Mouse (Mus musculus) layer of hippocampus, postnatal 14 days (tissue): ENCODE data around the gene Cycs. TPM values are rescaled to one million over a fixed set of nuclear protein-coding genes. Genes with fewer than 3 reads are reported as not detected.

Experiments
- DNase-seq, 2 experiments: peaks; one replicate each; pipeline ENCODE4 v3.0.0; 2021 to 2022; ENCODE audit warnings: low spot score in 2 of 2, mixed read lengths in 1 of 2
- microRNA-seq, 2 experiments: library from miRNA; unstranded; fragments of <30 nt; microRNA quantifications; one replicate each; pipeline ENCODE4 v1.2.0; 2021
- total RNA-seq, 2 experiments: library from RNA; stranded (reverse); gene quantifications; 2 replicates each; pipeline ENCODE4 v1.2.3; 2021

Cycs gene
- total RNA-seq, 2 experiments from 2014 or later = 52.0 to 53.4 TPM

DNA sequence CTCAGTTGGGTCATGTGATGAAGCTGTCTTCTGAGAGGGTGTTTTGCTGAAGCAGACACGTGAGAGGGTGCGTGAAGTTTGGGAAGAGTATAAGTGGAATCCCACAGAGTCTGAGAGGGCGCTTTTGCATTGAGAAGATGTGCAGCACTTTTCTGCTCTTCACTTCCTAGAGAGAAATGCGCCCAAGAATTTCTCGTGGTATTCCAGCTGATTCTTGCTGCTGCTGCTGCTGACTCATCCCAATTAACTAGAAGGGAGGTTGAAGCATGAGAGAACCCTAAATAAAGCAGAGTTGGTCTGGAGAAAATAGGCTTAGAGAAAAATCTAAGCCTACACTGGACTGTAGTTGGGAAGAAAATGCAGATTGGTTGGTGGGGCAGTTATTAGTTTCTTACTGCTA lies 17.3 kb downstream of the Cycs start:
- no peak for DNase-seq

DNA sequence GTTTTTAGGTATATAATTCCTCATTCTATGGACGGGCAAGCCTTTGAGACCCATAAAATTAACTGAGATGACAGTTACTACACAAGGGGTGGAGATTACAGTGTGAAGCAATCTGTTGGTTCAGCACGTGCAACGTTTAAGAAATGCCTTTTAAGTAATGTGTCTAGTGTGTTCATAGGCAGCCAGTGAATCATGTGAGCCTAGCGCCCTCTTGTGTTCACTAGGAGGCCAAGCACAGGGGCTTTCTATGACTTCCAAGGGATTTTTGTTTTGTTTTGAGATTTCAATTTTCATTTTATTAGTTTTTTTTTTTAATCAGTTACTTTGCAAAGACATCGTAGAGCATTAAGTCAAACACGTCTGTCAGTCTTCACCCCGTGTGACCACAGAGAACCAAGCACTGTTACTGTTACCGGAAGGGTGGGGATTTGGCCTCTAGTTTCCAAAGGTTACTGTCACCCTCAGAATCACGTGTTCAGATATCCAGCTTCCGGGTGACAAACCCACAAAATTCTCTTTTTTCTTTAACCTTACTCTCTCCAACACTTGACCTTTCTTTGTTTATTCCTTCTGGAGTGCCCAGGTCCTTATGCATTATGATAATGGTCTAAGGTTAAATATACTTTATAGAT lies 20.8 kb downstream of the Cycs start:
- peak in 1 of 2 experiments; percentile 40 for DNase-seq

DNA sequence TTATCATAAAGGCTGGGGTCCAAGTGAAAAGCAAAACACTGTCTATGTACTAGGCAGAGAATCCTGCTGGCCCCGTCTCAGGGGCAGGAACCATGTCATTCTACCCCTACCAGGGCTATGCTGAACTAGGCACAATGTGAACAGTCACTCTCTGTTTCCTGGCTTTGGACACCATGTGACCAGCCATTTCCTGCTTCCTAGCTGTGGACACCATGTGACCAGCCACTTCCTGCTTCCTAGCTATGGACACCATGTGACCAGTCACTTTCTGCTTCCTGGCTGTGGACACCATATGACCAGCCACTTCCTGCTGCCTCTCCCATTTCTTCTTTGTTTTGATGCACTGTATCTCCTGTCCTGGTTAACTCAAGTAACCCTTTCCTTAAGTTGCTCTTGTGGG lies 23.8 kb downstream of the Cycs start:
- no peak for DNase-seq

DNA sequence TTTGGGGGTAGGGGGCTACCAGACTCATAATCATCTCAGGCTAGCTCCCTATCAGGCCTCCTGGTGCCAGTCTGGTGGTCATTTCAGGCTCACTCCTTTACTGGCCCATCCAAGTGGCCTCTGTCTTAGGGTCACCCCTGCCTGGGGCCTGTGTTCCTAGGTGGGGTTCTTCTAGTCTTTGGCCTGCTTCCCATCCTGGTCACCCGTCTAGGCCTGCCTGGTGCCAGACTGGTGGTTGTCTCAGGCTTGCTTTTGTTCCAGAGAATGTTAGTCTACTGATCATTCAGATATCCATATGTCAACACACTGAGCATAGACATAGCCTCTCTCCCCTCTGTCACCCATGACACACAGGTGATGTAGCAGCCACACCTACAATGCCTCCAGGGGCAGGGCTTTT lies 26.7 kb downstream of the Cycs start:
- DNase-seq = no peak

DNA sequence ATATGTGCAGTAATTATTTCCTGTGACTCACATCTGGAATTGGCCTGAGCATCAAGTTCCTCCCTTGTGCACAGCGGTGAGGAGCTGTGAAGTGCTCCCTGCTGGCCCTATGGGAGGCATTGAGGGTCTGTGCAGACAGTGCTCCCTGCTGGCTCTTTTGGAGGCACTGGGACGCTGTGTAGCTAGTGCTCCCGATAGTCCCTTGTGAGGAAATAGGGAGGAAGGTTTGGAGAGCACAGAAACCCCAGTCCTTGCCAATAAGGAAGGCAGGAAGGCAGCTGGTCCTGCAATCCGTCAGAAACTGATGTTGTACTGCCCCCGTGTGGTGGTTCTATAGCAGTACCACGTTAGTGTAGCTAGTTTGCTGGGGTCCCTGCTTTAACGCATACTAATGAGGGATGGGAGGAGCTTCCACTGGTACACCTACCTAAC lies 29.9 kb downstream of the Cycs start:
- DNase-seq = peak; percentile 67 to 77

DNA sequence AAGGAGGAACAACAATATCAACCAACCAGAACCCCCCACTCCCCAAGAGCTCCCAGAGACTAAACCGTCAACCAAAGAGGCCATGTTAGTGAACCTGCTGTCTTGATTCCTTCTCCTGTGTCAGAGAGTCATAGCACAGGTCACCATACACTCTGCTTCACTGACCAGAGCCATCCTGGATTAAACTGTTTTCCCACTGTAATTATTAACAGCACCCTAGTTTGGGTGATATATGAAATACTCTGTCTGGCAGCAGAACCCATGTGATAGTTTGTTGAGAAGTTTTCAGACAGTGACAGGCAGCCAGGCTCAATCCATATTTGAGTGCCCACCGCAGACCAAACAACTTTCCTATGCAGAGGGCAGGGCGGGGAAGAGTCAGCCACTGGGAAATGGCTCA lies 31.0 kb downstream of the Cycs start:
- DNase-seq = no peak

DNA sequence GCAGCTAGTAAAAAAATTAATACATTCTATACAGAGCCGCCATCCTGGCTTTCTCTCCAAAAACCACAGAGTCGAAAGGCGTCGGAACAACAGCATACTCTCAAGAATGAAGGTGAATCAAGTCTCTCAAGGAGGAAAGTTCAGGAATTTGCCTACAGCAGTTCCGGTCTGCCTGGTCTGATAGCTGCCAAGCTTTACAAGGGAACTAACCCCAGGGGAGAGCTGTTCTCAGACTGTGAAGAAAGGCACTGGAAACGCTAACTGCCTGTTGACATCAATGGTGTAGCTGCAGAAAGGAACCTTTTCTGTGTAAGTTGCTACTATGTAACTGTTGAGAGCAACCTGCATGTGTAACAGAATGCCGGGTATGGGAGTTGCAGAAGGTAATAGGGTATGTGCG lies 34.4 kb downstream of the Cycs start:
- DNase-seq = no peak

DNA sequence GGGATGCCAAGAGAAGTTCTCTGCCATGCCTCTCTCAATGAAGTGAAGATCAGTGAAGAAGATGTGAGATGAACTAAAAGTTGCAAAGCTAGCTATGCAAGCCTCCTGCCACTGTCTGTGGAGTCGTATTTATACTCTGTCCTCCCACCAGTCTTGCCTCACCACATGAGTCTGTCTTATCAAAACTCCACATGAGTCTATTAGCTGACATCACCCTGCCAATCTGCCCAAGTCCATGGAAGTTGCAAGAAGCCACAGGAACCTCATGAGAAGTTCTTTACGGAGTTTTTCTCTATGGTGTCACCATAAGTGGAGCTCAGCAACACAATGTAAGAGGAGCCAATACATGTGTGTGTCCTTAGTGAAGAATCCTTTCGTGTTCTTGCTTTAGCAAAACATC lies 35.3 kb downstream of the Cycs start:
- no peak for DNase-seq

DNA sequence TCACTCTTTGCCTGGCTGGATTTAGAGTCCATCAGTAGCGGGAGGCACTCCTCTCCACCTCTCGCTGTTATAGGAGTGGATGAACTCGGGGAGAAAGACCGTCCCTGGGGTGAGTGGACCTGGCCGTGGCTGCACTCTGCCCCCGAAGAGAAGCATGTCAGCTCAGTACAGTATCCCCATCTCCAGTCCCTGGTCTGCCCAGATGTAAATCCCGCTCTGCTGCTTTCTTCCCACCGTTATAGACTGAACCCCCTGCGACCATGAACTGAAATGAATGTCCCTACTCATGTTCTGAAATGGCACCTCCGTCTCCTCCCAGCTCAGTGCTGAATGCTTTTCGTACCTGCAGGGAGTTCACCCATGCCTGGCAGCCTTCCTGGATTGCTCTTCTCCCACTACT lies 37.1 kb downstream of the Cycs start:
- no peak for DNase-seq

DNA sequence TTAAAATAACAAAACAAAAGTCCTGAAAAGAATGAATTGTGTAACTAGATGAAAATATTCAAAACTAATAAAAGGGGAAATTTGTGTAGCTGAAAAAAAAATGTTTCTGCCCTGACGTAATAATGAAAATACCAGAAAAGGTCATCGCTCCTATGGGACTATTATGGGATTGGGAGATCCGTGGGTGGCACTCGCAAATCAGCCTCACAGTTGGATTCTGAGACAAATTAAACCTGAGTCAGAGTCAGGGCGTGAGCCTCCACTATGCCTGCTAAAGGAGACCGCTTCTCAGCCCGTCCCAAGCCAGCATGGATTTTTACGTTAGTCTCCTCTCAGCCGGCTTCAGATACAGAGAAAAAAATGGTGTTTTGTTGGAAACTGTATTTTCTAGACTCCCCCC lies 38.9 kb downstream of the Cycs start:
- no peak for DNase-seq

DNA sequence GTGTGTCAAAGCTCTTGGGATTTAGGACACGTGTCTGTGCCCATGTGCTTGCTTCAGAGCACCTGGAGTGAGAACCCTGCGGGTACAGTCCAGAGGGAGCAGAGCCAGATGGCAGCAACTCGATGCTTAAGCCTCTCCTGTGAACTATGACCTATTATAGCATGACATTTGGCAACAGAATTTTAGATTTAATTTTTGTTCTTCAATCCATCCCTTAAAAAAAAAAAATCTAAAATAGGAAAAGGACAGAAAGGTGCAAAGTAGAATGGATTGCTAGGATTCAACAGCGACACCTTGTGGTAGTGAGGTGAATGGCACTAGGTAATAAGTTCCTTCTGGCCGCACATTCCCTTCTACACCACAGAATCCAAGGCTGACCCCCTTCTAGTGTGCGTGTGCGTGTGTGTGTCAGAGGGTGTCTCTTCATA lies 39.7 kb downstream of the Cycs start:
- peak; percentile 71 to 81 for DNase-seq

DNA sequence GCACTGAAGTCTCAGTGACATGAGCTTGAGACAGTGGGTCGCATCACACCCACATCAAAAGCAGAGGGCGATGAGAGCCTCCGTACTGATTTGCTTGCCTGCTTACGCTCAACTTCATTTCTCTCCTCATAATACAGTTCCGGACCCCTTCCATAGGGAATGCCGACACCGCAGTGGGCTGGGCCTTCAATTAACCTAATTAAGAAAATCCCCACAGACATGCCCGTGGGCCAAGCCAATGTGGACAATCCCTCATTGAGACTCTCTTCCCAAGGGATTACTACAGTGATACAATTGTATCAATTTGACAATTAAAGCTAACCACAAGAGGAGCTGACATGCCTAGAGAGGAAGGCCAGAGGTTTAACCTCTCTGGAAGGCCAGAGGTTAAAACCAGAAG lies 40.5 kb downstream of the Cycs start:
- no peak for DNase-seq

DNA sequence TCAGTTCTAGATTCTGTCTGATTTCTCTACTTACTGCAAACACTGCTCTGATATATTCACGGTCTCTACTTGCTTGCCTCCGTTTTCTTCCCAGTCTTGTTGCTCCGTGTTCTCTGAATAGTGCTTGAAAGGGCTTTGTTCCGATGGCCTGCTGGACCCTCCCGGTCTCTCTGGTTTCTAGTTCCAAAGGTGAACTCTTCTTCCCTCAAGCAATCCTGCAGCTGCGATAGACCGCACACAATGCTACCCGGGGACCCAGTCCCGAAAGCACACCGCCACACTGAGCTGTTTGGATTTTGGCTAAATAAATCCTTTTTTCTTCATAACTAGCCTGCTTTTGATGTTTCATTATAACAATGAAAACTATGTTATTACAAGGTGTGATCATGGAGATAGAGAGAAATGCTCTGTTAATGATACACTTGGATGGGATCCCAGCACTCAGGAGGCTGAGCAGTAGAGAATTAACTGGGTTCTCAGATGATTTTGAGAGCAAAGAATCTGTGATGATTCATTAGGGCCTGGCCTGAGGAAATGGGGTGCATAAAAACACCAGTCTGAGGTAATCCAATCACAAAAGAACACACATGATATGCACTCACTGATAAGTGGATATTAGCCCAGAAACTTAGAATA lies 42.0 kb downstream of the Cycs start:
- DNase-seq = no peak

DNA sequence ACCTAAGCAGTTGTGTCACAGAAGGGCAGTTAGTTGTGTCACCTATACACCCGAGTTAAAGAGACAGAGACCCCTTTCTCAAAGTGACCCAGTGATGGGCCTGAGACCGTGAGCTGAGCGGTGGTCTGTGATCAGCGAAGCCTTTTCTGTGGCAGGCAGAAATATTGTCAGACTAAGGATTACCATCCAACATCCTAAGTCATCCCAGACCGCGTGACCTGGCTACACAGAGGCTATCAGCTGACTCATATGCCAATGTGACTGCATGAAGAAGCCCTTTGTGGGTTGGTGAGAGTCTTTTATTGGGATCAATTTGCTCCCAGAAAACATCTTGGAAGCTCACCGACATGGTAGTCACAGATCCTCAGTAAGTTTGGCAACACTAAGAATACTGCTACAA lies 43.6 kb downstream of the Cycs start:
- no peak for DNase-seq

DNA sequence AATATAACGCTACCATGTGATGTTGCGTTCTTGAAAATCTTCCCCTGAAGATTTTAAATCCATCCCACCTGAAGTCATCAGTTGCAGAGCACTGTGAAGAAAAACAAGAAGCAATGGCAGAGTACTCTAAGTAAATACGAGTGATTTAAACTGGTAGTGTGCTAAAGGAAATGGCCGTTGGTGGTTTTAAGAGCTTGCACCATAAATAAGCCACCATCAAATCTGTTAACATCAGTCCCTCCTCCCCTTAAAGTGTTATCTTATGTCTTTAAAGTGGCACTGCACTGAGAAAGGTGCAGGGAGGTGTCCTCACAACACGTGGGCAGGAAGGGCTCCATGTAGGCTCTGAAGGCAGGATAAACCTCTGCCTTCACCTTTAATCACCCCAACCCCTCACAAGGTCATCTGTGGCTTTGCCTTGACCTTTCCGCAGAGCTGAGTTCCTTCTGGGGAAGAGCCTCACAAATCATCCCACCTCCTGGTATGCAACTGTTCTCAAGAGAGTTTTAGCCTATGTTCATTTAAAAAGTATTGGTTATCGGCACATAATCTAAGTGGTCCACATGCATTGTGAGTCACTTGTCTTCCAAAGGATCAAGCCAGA lies 44.7 kb downstream of the Cycs start:
- no peak for DNase-seq

DNA sequence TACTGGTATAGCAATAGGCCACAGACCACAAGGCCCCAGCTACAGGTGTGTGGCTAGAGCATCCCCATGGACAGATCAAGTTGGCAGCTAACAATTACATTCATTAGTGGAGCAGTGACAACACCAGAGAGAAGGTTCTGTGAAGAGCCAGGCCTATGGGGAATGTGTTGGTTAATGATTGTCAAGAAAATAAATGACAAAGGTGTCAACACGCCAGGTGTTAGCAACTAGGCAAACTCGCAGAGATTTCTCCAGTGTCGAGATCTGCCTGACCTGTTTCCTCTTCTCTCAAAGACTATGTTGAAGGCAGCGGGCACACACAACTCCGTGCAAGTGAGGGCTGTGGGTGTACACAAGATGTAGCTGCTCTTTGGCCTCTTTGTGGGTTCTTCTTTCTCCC lies 46.2 kb downstream of the Cycs start:
- no peak for DNase-seq

DNA sequence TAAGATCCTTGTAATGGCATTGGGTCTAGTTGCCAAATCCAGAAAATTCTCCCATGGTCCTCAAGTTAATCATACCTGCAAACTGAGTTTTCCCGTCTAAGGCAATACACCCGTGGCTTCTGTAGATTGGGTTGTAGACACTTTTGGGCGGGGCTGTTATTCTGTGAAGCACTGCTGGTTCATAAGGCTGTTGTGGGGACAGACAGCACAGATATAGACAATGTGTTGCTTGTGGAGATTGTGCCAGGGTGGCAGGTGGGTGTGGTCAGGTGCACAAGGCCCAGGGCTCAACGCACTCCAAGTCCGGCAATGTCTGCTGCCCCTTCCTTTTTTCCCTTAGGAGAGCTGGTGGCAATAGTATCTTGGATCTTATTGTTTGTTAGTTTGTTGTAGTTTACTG lies 48.0 kb downstream of the Cycs start:
- DNase-seq = no peak

Small RNA genes lying within 50 kb of the gene (microRNA-seq; reads per million reads assigned to microRNA genes)
- 0 reads per million in 2 experiments for gene Mir6371

Other genes starting within 250 kb of the Cycs start
- gene Osbpl3, start 110.3 kb downstream of the Cycs start, total RNA-seq = 10 to 100 TPM; 14.3 to 15.2 TPM
- under 1 TPM; 0.39 to 0.41 TPM for gene 4921507P07Rik, start 30.1 kb upstream of the Cycs start, total RNA-seq
- gene Npvf, start 87.9 kb upstream of the Cycs start, total RNA-seq = not detected